Mouse (Mus musculus): ENCODE measurements around the gene Aplnr.

The Aplnr gene

DNA sequence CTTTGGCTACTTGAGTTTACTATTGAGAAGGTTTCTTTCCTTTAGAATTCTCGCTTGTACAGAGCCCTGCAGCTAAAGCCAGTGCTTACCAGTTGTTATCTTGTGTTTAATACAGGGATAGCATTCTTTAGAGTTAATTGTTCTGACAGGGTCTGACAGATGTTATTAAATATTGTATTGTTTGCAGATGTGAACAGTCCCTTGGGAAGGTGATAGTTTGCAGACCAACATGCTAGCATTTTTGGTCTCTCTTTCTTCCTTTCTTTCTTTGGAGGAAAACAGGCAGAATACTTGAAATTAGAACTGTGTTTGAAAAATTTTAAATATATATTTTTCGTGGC lies 36.7 kb downstream of the Aplnr start:
- in situ Hi-C loops (cut with MboI; ENCODE audit: unreplicated experiment in 2 of 2): no loop called here

DNA sequence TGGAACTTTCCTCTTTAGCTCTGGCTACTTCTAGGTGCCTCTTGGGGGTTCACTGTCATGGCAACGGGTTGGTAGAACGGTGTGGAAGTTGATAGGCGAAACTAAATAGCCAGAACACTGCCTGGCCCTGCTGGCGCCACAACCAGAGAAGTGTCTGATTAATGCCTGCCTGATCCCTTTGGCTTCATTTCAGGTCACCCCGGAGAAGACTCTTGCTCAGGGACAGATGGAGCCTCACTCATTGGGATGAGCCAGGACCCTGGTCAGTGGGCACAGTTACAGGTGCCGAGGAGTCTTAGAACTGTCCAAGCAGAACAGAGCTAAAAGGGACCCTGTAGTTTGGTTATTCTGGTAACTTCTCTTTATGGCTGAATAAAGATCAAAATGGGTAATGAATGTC lies 37.5 kb downstream of the Aplnr start:
- in situ Hi-C loops (cut with MboI; ENCODE audit: unreplicated experiment in 2 of 2): no loop called here

- in situ Hi-C loops (cut with MboI; ENCODE audit: unreplicated experiment in 2 of 2): no loop called here
Observed at GRCm38 (mm10) chr2:85178139-85178800, 42.2 kb downstream of the Aplnr start.

- in situ Hi-C loops (cut with MboI; ENCODE audit: unreplicated experiment in 2 of 2): no loop called here
Observed at GRCm38 (mm10) chr2:85187582-85188151, 51.6 kb downstream of the Aplnr start.
